ENCODE assay signal across 9 mouse cellular contexts in the genomic region with DNA sequence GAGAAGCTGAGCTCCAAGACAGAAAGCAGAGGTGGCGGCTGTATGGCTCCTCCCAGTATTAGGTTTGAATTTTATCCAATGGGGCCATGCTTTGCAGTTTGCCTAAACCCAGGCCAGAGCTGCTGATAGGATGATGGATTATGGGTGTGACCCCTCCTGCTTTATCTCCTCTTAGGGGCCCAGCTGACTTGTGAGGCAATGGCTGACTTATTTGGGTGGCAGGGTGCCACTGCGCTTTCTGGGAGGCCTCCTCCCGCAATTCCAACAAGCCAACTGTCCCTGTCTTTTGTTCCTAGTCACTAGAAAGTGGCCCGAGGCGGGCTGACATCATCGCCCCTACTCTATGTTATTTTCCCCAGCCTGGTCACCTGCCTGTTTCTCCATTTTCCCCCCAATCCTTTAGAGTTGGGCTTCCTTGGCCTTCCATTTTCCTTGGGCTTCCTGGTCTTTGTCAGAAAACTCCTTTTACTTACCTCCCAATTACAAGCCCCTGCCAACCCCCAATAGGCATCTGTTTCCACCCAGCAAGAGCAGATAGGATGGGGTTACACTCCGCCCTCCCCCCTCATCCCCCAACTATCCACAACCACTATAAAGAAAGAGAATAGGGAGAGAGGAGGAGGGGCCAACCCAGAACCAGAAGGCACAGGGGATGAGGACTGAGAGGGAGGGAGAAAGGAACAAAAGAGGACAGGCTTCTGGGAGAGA. TPM values are rescaled to one million over a fixed set of nuclear protein-coding genes. Genes with fewer than 3 reads are reported as not detected.
DNase-seq lines count a peak whose midpoint lies in the region; ATAC-seq and TF ChIP-seq lines count a peak whose summit lies in the region.
"Had no signal": no experiment of that assay in that cellular context is flagged by ENCODE, and none has a peak within 500 bp of the region (broad histone marks: within the 10 kb centered on the region; RNA-seq: fewer than 3 reads in every experiment).

No protein-coding gene starts in this region.

- peak overlapping the region; percentile 57 for H3K9ac ChIP-seq in MEL (ENCODE audit: control insufficient read depth, low read depth, low read length, poor library complexity, severe bottlenecking)
- peak overlapping the region; percentile 92 for H3K9ac ChIP-seq in limb, embryonic 11.5 days (ENCODE audit: low read length)
- H3K9ac ChIP-seq in midbrain, embryonic 13.5 days (replicated peaks): peak overlapping the region; percentile 73

- WGBS in limb, embryonic 11.5 days: 12% methylated on average over 7 of the region's 7 CpGs
- 10% methylated on average over 7 of the region's 7 CpGs for WGBS in midbrain, embryonic 13.5 days

- no peak overlapping the region for H3K27ac ChIP-seq in MEL (ENCODE audit: control insufficient read depth, low read depth, low read length)
- H3K27ac ChIP-seq in limb, embryonic 11.5 days (replicated peaks; ENCODE audit: low read depth, low read length): peak overlapping the region; percentile 99
- peak overlapping the region; percentile 91 for H3K27ac ChIP-seq in midbrain, embryonic 13.5 days

- H3K9me3 ChIP-seq in MEL (replicated peaks; ENCODE audit: insufficient read depth, low read length): no peaks in the 10 kb centered on the region
- H3K9me3 ChIP-seq in limb, embryonic 11.5 days (ENCODE audit: control insufficient read depth, low read length): peaks cover 10% of the 10 kb centered on the region; the same call in 1 of the 2 replicates
- H3K9me3 ChIP-seq in midbrain, embryonic 13.5 days: peaks cover 16% of the 10 kb centered on the region

- TF ChIP-seq CTCF in MEL (IDR thresholded peaks at IDR 0.05 in 2 of 3, conservative IDR thresholded peaks at IDR 0.05 in 1 of 3; ENCODE audit: control insufficient read depth in 1 of 3, insufficient read depth in 1 of 3, low read depth in 2 of 3, low read length in 3 of 3, poor library complexity in 1 of 3, severe bottlenecking in 1 of 3): no peak

- no peaks in the 10 kb centered on the region; a peak in 1 of 4 replicates for H3K36me3 ChIP-seq in MEL (ENCODE audit: control insufficient read depth in 1 of 2, insufficient read depth in 2 of 2, low read length in 2 of 2)
- H3K36me3 ChIP-seq in limb, embryonic 11.5 days (ENCODE audit: control insufficient read depth, insufficient read depth, low read length): peaks cover 15% of the 10 kb centered on the region
- peaks cover 25% of the 10 kb centered on the region for H3K36me3 ChIP-seq in midbrain, embryonic 13.5 days

- peak; percentile 86 for DNase-seq in MEL (ENCODE audit: low read depth, low spot score)
- DNase-seq in embryo, embryonic 9.5 days (ENCODE audit: extremely low spot score): peak; percentile 80
- peak; percentile 79 to 82 for DNase-seq in heart, adult 9 months (ENCODE audit: low spot score in 2 of 2)
- DNase-seq in limb, embryonic 11.5 days (ENCODE audit: low spot score): peak; percentile 72
- DNase-seq in urinary bladder, postnatal 4 days (ENCODE audit: low spot score in 2 of 2): peak; percentile 70 to 79
- DNase-seq in left cerebral cortex, adult 8-10 months (ENCODE audit: low spot score in 2 of 2): no peak
- no peak for DNase-seq in cerebellum, adult 11-12 months

- TF ChIP-seq POLR2A in MEL (IDR thresholded peaks at IDR 0.05; ENCODE audit: control insufficient read depth in 1 of 2, insufficient read depth in 1 of 2, low read depth in 1 of 2, low read length in 2 of 2, poor library complexity in 1 of 2): 0 out of 4 replicates have a peak, but pooled peaks of 1 of the 2 experiments have one; percentile 3

- no peaks in the 10 kb centered on the region for H3K79me2 ChIP-seq in MEL (ENCODE audit: control insufficient read depth, insufficient read depth, low read length, poor library complexity)

- H3K27me3 ChIP-seq in MEL (ENCODE audit: control insufficient read depth in 1 of 2, insufficient read depth in 2 of 2, low read length in 2 of 2): peaks cover 3 to 4% of the 10 kb centered on the region in 2 experiments
- H3K27me3 ChIP-seq in limb, embryonic 11.5 days (ENCODE audit: control insufficient read depth, insufficient read depth, low read length): no peaks in the 10 kb centered on the region
- no peaks in the 10 kb centered on the region for H3K27me3 ChIP-seq in midbrain, embryonic 13.5 days

- peak overlapping the region; percentile 83 for H3K4me2 ChIP-seq in limb, embryonic 11.5 days (ENCODE audit: low read depth, severe bottlenecking)
- peak overlapping the region; percentile 69 for H3K4me2 ChIP-seq in midbrain, embryonic 13.5 days (replicated peaks)

- peaks cover 8 to 9% of the 10 kb centered on the region in 2 experiments for H3K4me1 ChIP-seq in MEL (ENCODE audit: control insufficient read depth in 1 of 2, insufficient read depth in 2 of 2, low read length in 2 of 2)
- peaks cover 20% of the 10 kb centered on the region for H3K4me1 ChIP-seq in limb, embryonic 11.5 days (ENCODE audit: control insufficient read depth, insufficient read depth, low read length)
- H3K4me1 ChIP-seq in midbrain, embryonic 13.5 days (replicated peaks): peaks cover 39% of the 10 kb centered on the region

- no peak for TF ChIP-seq RAD21 in MEL (IDR thresholded peaks at IDR 0.05; ENCODE audit: low read depth, low read length)

- peak overlapping the region; percentile 45 to 66 for H3K4me3 ChIP-seq in MEL (ENCODE audit: control insufficient read depth in 1 of 2, insufficient read depth in 1 of 2, low read depth in 2 of 2, low read length in 2 of 2)
- peak overlapping the region; percentile 53 for H3K4me3 ChIP-seq in limb, embryonic 11.5 days (ENCODE audit: low read depth, low read length)
- H3K4me3 ChIP-seq in midbrain, embryonic 13.5 days (replicated peaks): peak overlapping the region; percentile 54

- no peak for TF ChIP-seq EP300 in MEL (IDR thresholded peaks at IDR 0.05; ENCODE audit: low read depth in 1 of 2, low read length in 2 of 2)

- peak; percentile 50; the same call in 1 of the 2 replicates for ATAC-seq in limb, embryonic 11.5 days (ENCODE audit: insufficient number of reproducible peaks, low FRiP score, low TSS enrichment, low read depth)
- peak; percentile 46 for ATAC-seq in midbrain, embryonic 13.5 days

TF ChIP-seq in MEL, 35 proteins besides CTCF, POLR2A, EP300 and RAD21 (continues in another document):
- TF ChIP-seq CHD2 (IDR thresholded peaks at IDR 0.05; ENCODE audit: low read length) (no peak), MYB (IDR thresholded peaks at IDR 0.05; ENCODE audit: low read depth, low read length) (no peak), NELFE (IDR thresholded peaks at IDR 0.05; ENCODE audit: low read depth, low read length) (no peak), MEF2A (IDR thresholded peaks at IDR 0.05; ENCODE audit: extremely low read depth, insufficient replicate concordance, low read depth, low read length, poor library complexity, severe bottlenecking) (no peak), MXI1 (IDR thresholded peaks at IDR 0.05; ENCODE audit: low read depth, low read length) (0 out of 2 replicates have a peak, but pooled peaks have one; percentile 29), TBP (IDR thresholded peaks at IDR 0.05; ENCODE audit: low read depth, low read length) (0 out of 2 replicates have a peak, but pooled peaks have one; percentile 27), ZNF384 (IDR thresholded peaks at IDR 0.05; ENCODE audit: low read depth, low read length) (no peak), ZC3H11A (IDR thresholded peaks at IDR 0.05; ENCODE audit: low read depth, low read length) (no peak), JUND (IDR thresholded peaks at IDR 0.05; ENCODE audit: low read depth, low read length) (no peak), RCOR1 (IDR thresholded peaks at IDR 0.05; ENCODE audit: low read depth, low read length) (no peak), HCFC1 (IDR thresholded peaks at IDR 0.05; ENCODE audit: low read depth, low read length) (peak; percentile 55; the same call in 1 of the 2 replicates), MAFK (IDR thresholded peaks at IDR 0.05; ENCODE audit: borderline replicate concordance, low read depth, low read length) (no peak), GATA1 (IDR thresholded peaks at IDR 0.05; ENCODE audit: low read depth, low read length) (peak; percentile 71)

RNA-seq across cellular contexts. Expression of gene Efs, which starts 1.1 kb away (rescaled TPM):
- total RNA-seq in MEL (2012; rRNA removed): not detected in 2 replicates
- not detected for polyA plus RNA-seq in MEL (2012; ENCODE audit: insufficient read depth in 1 of 2, insufficient read length in 2 of 2, low read depth in 1 of 2, low replicate concordance in 2 of 2, missing spikeins in 1 of 2)
- polyA plus RNA-seq in limb, embryonic 11.5 days (2014; fragmentation: Nextera tagmentation; extraction: Ambion mirVana): 42.7 and 44.6 TPM in 2 replicates
- 18.0 and 21.6 TPM in 2 replicates for polyA plus RNA-seq in midbrain, embryonic 13.5 days (2015; fragmentation: Nextera tagmentation; extraction: Ambion mirVana)
- total RNA-seq in left cerebral cortex, adult 8-10 months (2022): 10 to 100 TPM in 1 of 4 experiments, 1 to 10 TPM in 3; 8.9 to 10.3 (median 9.1) TPM
- total RNA-seq: common myeloid progenitor, adult 5-6 weeks had no signal

RNA-seq across cellular contexts. Expression of gene Il25, which starts 7.7 kb away (rescaled TPM):
- not detected in 2 replicates for total RNA-seq in MEL (2012; rRNA removed)
- not detected for polyA plus RNA-seq in MEL (2012; ENCODE audit: insufficient read depth in 1 of 2, insufficient read length in 2 of 2, low read depth in 1 of 2, low replicate concordance in 2 of 2, missing spikeins in 1 of 2)
- not detected in 2 replicates for polyA plus RNA-seq in limb, embryonic 11.5 days (2014; fragmentation: Nextera tagmentation; extraction: Ambion mirVana)
- polyA plus RNA-seq in midbrain, embryonic 13.5 days (2015; fragmentation: Nextera tagmentation; extraction: Ambion mirVana): 0.15 and 0.19 TPM in 2 replicates
- total RNA-seq in left cerebral cortex, adult 8-10 months (2022): under 1 TPM in 1 of 4 experiments, not detected in 3; 0.53 TPM
- total RNA-seq: common myeloid progenitor, adult 5-6 weeks had no signal

RNA-seq across cellular contexts. Expression of gene Cmtm5, which starts 11.3 kb away (rescaled TPM):
- total RNA-seq in MEL (2012; rRNA removed): not detected in 2 replicates
- polyA plus RNA-seq in MEL (2012; ENCODE audit: insufficient read depth in 1 of 2, insufficient read length in 2 of 2, low read depth in 1 of 2, low replicate concordance in 2 of 2, missing spikeins in 1 of 2): not detected
- 1.8 and 3.2 TPM in 2 replicates for polyA plus RNA-seq in limb, embryonic 11.5 days (2014; fragmentation: Nextera tagmentation; extraction: Ambion mirVana)
- polyA plus RNA-seq in midbrain, embryonic 13.5 days (2015; fragmentation: Nextera tagmentation; extraction: Ambion mirVana): 1.9 and 2.0 TPM in 2 replicates
- total RNA-seq in left cerebral cortex, adult 8-10 months (2022): 10 to 100 TPM; 60.3 to 67.9 (median 64.0) TPM
- total RNA-seq: common myeloid progenitor, adult 5-6 weeks had no signal

RNA-seq across cellular contexts. Expression of gene Slc22a17, which starts 11.9 kb away (rescaled TPM):
- 0.13 and 0.31 TPM in 2 replicates for total RNA-seq in MEL (2012; rRNA removed)
- 1 to 10 TPM in 1 of 2 experiments, not detected in 1; 1.1 TPM for polyA plus RNA-seq in MEL (2012; ENCODE audit: insufficient read depth in 1 of 2, insufficient read length in 2 of 2, low read depth in 1 of 2, low replicate concordance in 2 of 2, missing spikeins in 1 of 2)
- 35.5 and 46.0 TPM in 2 replicates for polyA plus RNA-seq in limb, embryonic 11.5 days (2014; fragmentation: Nextera tagmentation; extraction: Ambion mirVana)
- 119 and 158 TPM in 2 replicates for polyA plus RNA-seq in midbrain, embryonic 13.5 days (2015; fragmentation: Nextera tagmentation; extraction: Ambion mirVana)
- 100 to 1,000 TPM; 565 to 622 (median 604) TPM for total RNA-seq in left cerebral cortex, adult 8-10 months (2022)

RNA-seq across cellular contexts. Expression of gene Pabpn1, which starts 32.5 kb away (rescaled TPM):
- 82.3 and 85.8 TPM in 2 replicates for total RNA-seq in MEL (2012; rRNA removed)
- polyA plus RNA-seq in MEL (2012; ENCODE audit: insufficient read depth in 1 of 2, insufficient read length in 2 of 2, low read depth in 1 of 2, low replicate concordance in 2 of 2, missing spikeins in 1 of 2): 100 to 1,000 TPM in 1 of 2 experiments, not detected in 1; 393 TPM
- 158 and 177 TPM in 2 replicates for polyA plus RNA-seq in limb, embryonic 11.5 days (2014; fragmentation: Nextera tagmentation; extraction: Ambion mirVana)
- polyA plus RNA-seq in midbrain, embryonic 13.5 days (2015; fragmentation: Nextera tagmentation; extraction: Ambion mirVana): 178 and 203 TPM in 2 replicates
- 100 to 1,000 TPM; 231 to 262 (median 243) TPM for total RNA-seq in left cerebral cortex, adult 8-10 months (2022)

Comparison
In these comparisons a context has a peak if more than half of its experiments do, and no peak if none do; other contexts are left out.
1. DNase-seq: peak in MEL (single experiment), embryo, embryonic 9.5 days (single experiment), heart, adult 9 months (2 of 2), limb, embryonic 11.5 days (single experiment) and urinary bladder, postnatal 4 days (2 of 2); none in left cerebral cortex, adult 8-10 months (0 of 2) and cerebellum, adult 11-12 months (single experiment).
2. RNA of gene Efs, which starts 1.1 kb away (polyA plus RNA-seq): 42.7 to 44.6 TPM in limb, embryonic 11.5 days and 18.0 to 21.6 TPM in midbrain, embryonic 13.5 days; not detected in MEL; every median in the first group is over 10 times any median in the second.
3. Peak in every context shown above with its lines, with median percentiles within 50 percentile points of each other: H3K4me3 ChIP-seq and H3K9ac ChIP-seq.